11 mouse cellular contexts compared by ENCODE assay signal in the genomic region with DNA sequence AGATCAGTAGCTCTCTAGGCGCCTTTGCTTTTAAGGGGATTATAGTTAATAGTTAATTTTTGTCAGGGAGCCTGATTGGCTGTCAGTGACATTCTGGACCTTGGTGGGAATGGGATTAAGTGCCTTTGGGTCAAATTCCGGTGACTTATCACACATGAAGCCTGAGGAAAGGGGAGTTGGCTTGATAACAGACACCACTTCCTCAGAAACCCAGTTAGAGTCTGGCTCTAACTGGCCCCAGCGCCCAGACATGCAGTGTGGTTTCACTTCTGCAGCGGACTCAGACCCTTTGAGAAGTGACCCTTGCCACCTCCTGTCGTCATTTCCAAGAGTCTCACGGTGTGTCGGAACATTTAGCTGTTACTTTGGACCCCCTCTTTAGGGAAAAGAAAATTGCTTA. TPM values are rescaled to one million over a fixed set of nuclear protein-coding genes. Genes with fewer than 3 reads are reported as not detected.
DNase-seq lines count a peak whose midpoint lies in the region; ATAC-seq and TF ChIP-seq lines count a peak whose summit lies in the region.
"Had no signal": no experiment of that assay in that cellular context is flagged by ENCODE, and none has a peak within 500 bp of the region (broad histone marks: within the 10 kb centered on the region; RNA-seq: fewer than 3 reads in every experiment).

No protein-coding gene starts in this region.

- peaks cover 11 to 15% of the 10 kb centered on the region in 2 experiments for H3K4me1 ChIP-seq in MEL (ENCODE audit: control insufficient read depth in 1 of 2, insufficient read depth in 2 of 2, low read length in 2 of 2)
- peaks cover 20% of the 10 kb centered on the region for H3K4me1 ChIP-seq in liver, postnatal 0 days (ENCODE audit: insufficient read depth)
- H3K4me1 ChIP-seq: embryonic facial prominence, embryonic 13.5 days had no signal

- TF ChIP-seq EP300 in MEL (IDR thresholded peaks at IDR 0.05; ENCODE audit: low read depth in 1 of 2, low read length in 2 of 2), result peak; percentile 65 to 72
- no peak for TF ChIP-seq EP300 in liver, postnatal 0 days (IDR thresholded peaks at IDR 0.05; ENCODE audit: low read depth)

- intact Hi-C loops in gastrocnemius, adult 2 months (cut with DNase I), result loop anchor here (5.0 kb wide), 1 partner anchor 184 kb away; no protein-coding TSS in a partner anchor

- peaks cover 0 to 20% of the 10 kb centered on the region in 2 experiments; a peak in 2 of 4 replicates for H3K36me3 ChIP-seq in MEL (ENCODE audit: control insufficient read depth in 1 of 2, insufficient read depth in 2 of 2, low read length in 2 of 2)
- H3K36me3 ChIP-seq in liver, postnatal 0 days (replicated peaks; ENCODE audit: insufficient read depth, low read length), result peaks cover 40% of the 10 kb centered on the region

- WGBS in liver, postnatal 0 days (ENCODE audit: insufficient replicate concordance), result 12% methylated on average over 7 of the region's 7 CpGs

- ATAC-seq in liver, postnatal 0 days, result peak; percentile 59
- ATAC-seq: hindbrain, embryonic 16.5 days had no signal

- no peak for TF ChIP-seq RAD21 in MEL (IDR thresholded peaks at IDR 0.05; ENCODE audit: low read depth, low read length)

- H3K9me3 ChIP-seq in MEL (replicated peaks; ENCODE audit: insufficient read depth, low read length), result no peaks in the 10 kb centered on the region
- no peaks in the 10 kb centered on the region for H3K9me3 ChIP-seq in liver, postnatal 0 days (ENCODE audit: low read length)
- H3K9me3 ChIP-seq: embryonic facial prominence, embryonic 13.5 days had no signal

- TF ChIP-seq POLR2A in MEL (IDR thresholded peaks at IDR 0.05; ENCODE audit: control insufficient read depth in 1 of 2, insufficient read depth in 1 of 2, low read depth in 1 of 2, low read length in 2 of 2, poor library complexity in 1 of 2), result no peak; a peak in 1 of 4 replicates

- H3K79me2 ChIP-seq in MEL (ENCODE audit: control insufficient read depth, insufficient read depth, low read length, poor library complexity), result no peaks in the 10 kb centered on the region

- DNase-seq in gastrocnemius, adult 2 months, result no peak
- no peak for DNase-seq in gastrocnemius, adult 8-10 months (ENCODE audit: low spot score in 2 of 2)
- peak; percentile 60 for DNase-seq in MEL (ENCODE audit: low read depth, low spot score)
- peak; percentile 52 for DNase-seq in kidney, adult 18-20 months
- DNase-seq in liver, postnatal 0 days, result peak; percentile 48
- DNase-seq in cerebellum, adult 8-10 months, result no peak
- DNase-seq in layer of hippocampus, adult 2 months (ENCODE audit: low spot score in 2 of 2), result no peak
- no peak for DNase-seq in urinary bladder, postnatal 36 days (ENCODE audit: low spot score in 2 of 2)
- DNase-seq: right cerebral cortex, postnatal 25 days had no signal

- H3K4me2 ChIP-seq in liver, postnatal 0 days (ENCODE audit: low read depth, low read length), result peak overlapping the region; percentile 62
- H3K4me2 ChIP-seq: embryonic facial prominence, embryonic 13.5 days had no signal

- peak overlapping the region; percentile 13; the same call in 1 of the 2 replicates for H3K27ac ChIP-seq in gastrocnemius, adult 2 months
- peak overlapping the region; percentile 53 for H3K27ac ChIP-seq in MEL (ENCODE audit: control insufficient read depth, low read depth, low read length)
- peak overlapping the region; percentile 11; the same call in 1 of the 2 replicates for H3K27ac ChIP-seq in liver, postnatal 0 days (ENCODE audit: low read depth)
- no peak overlapping the region for H3K27ac ChIP-seq in layer of hippocampus, adult 2 months
- H3K27ac ChIP-seq: embryonic facial prominence, embryonic 13.5 days had no signal

- TF ChIP-seq CTCF in gastrocnemius, adult 2 months (IDR thresholded peaks at IDR 0.05), result no peak
- TF ChIP-seq CTCF in MEL (IDR thresholded peaks at IDR 0.05 in 2 of 3, conservative IDR thresholded peaks at IDR 0.05 in 1 of 3; ENCODE audit: control insufficient read depth in 1 of 3, insufficient read depth in 1 of 3, low read depth in 2 of 3, low read length in 3 of 3, poor library complexity in 1 of 3, severe bottlenecking in 1 of 3), result no peak
- TF ChIP-seq CTCF in liver, postnatal 0 days (IDR thresholded peaks at IDR 0.05; ENCODE audit: low read depth), result no peak
- TF ChIP-seq CTCF in layer of hippocampus, adult 2 months (conservative IDR thresholded peaks at IDR 0.05), result no peak

- no peak overlapping the region for H3K4me3 ChIP-seq in gastrocnemius, adult 2 months
- H3K4me3 ChIP-seq in MEL (ENCODE audit: control insufficient read depth in 1 of 2, insufficient read depth in 1 of 2, low read depth in 2 of 2, low read length in 2 of 2), result peak overlapping the region; percentile 51 to 59
- peak overlapping the region; percentile 25 for H3K4me3 ChIP-seq in liver, postnatal 0 days (ENCODE audit: low read depth, low read length)
- H3K4me3 ChIP-seq in layer of hippocampus, adult 2 months, result no peak overlapping the region
- H3K4me3 ChIP-seq: embryonic facial prominence, embryonic 13.5 days had no signal

- H3K27me3 ChIP-seq in MEL (ENCODE audit: control insufficient read depth in 1 of 2, insufficient read depth in 2 of 2, low read length in 2 of 2), result no peaks in the 10 kb centered on the region
- H3K27me3 ChIP-seq in liver, postnatal 0 days (ENCODE audit: insufficient read depth, low read length), result no peaks in the 10 kb centered on the region
- H3K27me3 ChIP-seq: embryonic facial prominence, embryonic 13.5 days had no signal

- peak overlapping the region; percentile 52 for H3K9ac ChIP-seq in MEL (ENCODE audit: control insufficient read depth, low read depth, low read length, poor library complexity, severe bottlenecking)
- peak overlapping the region; percentile 47; the same call in 1 of the 2 replicates for H3K9ac ChIP-seq in liver, postnatal 0 days (replicated peaks)
- H3K9ac ChIP-seq: embryonic facial prominence, embryonic 13.5 days had no signal

TF ChIP-seq in MEL, 35 proteins besides CTCF, POLR2A, EP300 and RAD21 (continues in another document):
- TF ChIP-seq NELFE (IDR thresholded peaks at IDR 0.05; ENCODE audit: low read depth, low read length), result peak; percentile 30
- TF ChIP-seq SIN3A (IDR thresholded peaks at IDR 0.05; ENCODE audit: low read length), result peak; percentile 33
- TF ChIP-seq TBP (IDR thresholded peaks at IDR 0.05; ENCODE audit: low read depth, low read length), result no peak
- TF ChIP-seq GABPA (IDR thresholded peaks at IDR 0.05; ENCODE audit: low read depth, low read length), result no peak
- peak; percentile 77 for TF ChIP-seq GATA1 (IDR thresholded peaks at IDR 0.05; ENCODE audit: low read depth, low read length)
- TF ChIP-seq MYB (IDR thresholded peaks at IDR 0.05; ENCODE audit: low read depth, low read length), result peak; percentile 48; the same call in 1 of the 2 replicates
- peak; percentile 42; the same call in 1 of the 2 replicates for TF ChIP-seq TCF12 (IDR thresholded peaks at IDR 0.05; ENCODE audit: low read depth, low read length)
- no peak for TF ChIP-seq HCFC1 (IDR thresholded peaks at IDR 0.05; ENCODE audit: low read depth, low read length)
- TF ChIP-seq RCOR1 (IDR thresholded peaks at IDR 0.05; ENCODE audit: low read depth, low read length), result peak; percentile 66
- TF ChIP-seq MXI1 (IDR thresholded peaks at IDR 0.05; ENCODE audit: low read depth, low read length), result peak; percentile 51
- TF ChIP-seq ETS1 (IDR thresholded peaks at IDR 0.05; ENCODE audit: low read depth, low read length), result peak; percentile 50; the same call in 1 of the 2 replicates
- no peak; the same call in 1 of the 2 replicates for TF ChIP-seq POLR2AphosphoS2 (IDR thresholded peaks at IDR 0.05; ENCODE audit: low read length)

RNA-seq across cellular contexts. Expression of gene Oard1, which starts 8.4 kb away (rescaled TPM):
- 10 to 100 TPM; 11.1 to 12.4 TPM for total RNA-seq in gastrocnemius, adult 2 months (2021)
- 10 to 100 TPM; 12.4 to 18.1 (median 16.4) TPM for total RNA-seq in gastrocnemius, adult 8-10 months (2022)
- 21.2 and 21.5 TPM in 2 replicates for total RNA-seq in MEL (2012; rRNA removed)
- 10 to 100 TPM in 1 of 2 experiments, not detected in 1; 24.4 TPM for polyA plus RNA-seq in MEL (2012; ENCODE audit: insufficient read depth in 1 of 2, insufficient read length in 2 of 2, low read depth in 1 of 2, low replicate concordance in 2 of 2, missing spikeins in 1 of 2)
- 29.7 and 30.1 TPM in 2 replicates for polyA plus RNA-seq in liver, postnatal 0 days (2015; fragmentation: Nextera tagmentation; extraction: Ambion mirVana)
- total RNA-seq in layer of hippocampus, adult 2 months (2021), result 10 to 100 TPM; 11.1 to 15.1 TPM

RNA-seq across cellular contexts. Expression of gene Nfya, which starts 8.5 kb away (rescaled TPM):
- total RNA-seq in gastrocnemius, adult 2 months (2021), result 1 to 10 TPM; 6.1 to 9.4 TPM
- 1 to 10 TPM; 2.8 to 6.3 (median 5.6) TPM for total RNA-seq in gastrocnemius, adult 8-10 months (2022)
- 48.1 and 56.9 TPM in 2 replicates for total RNA-seq in MEL (2012; rRNA removed)
- polyA plus RNA-seq in MEL (2012; ENCODE audit: insufficient read depth in 1 of 2, insufficient read length in 2 of 2, low read depth in 1 of 2, low replicate concordance in 2 of 2, missing spikeins in 1 of 2), result 10 to 100 TPM in 1 of 2 experiments, not detected in 1; 97.8 TPM
- 3.2 and 3.7 TPM in 2 replicates for polyA plus RNA-seq in liver, postnatal 0 days (2015; fragmentation: Nextera tagmentation; extraction: Ambion mirVana)
- total RNA-seq in layer of hippocampus, adult 2 months (2021), result 10 to 100 TPM; 21.4 to 26.7 TPM

RNA-seq across cellular contexts. Expression of gene Apobec2, which starts 14.6 kb away (rescaled TPM):
- total RNA-seq in gastrocnemius, adult 2 months (2021), result 100 to 1,000 TPM; 439 to 602 TPM
- total RNA-seq in gastrocnemius, adult 8-10 months (2022), result 100 to 1,000 TPM; 445 to 531 (median 476) TPM
- 0.19 and 0.23 TPM in 2 replicates for total RNA-seq in MEL (2012; rRNA removed)
- under 1 TPM in 1 of 2 experiments, not detected in 1; 0.42 TPM for polyA plus RNA-seq in MEL (2012; ENCODE audit: insufficient read depth in 1 of 2, insufficient read length in 2 of 2, low read depth in 1 of 2, low replicate concordance in 2 of 2, missing spikeins in 1 of 2)
- polyA plus RNA-seq in liver, postnatal 0 days (2015; fragmentation: Nextera tagmentation; extraction: Ambion mirVana), result 0.25 and 3.6 TPM in 2 replicates
- under 1 TPM in 1 of 2 experiments, not detected in 1; 0.33 TPM for total RNA-seq in layer of hippocampus, adult 2 months (2021)

RNA-seq across cellular contexts. Expression of gene Tspo2, which starts 33.1 kb away (rescaled TPM):
- not detected for total RNA-seq in gastrocnemius, adult 2 months (2021)
- not detected for total RNA-seq in gastrocnemius, adult 8-10 months (2022)
- 3.7 and 4.9 TPM in 2 replicates for total RNA-seq in MEL (2012; rRNA removed)
- polyA plus RNA-seq in MEL (2012; ENCODE audit: insufficient read depth in 1 of 2, insufficient read length in 2 of 2, low read depth in 1 of 2, low replicate concordance in 2 of 2, missing spikeins in 1 of 2), result 10 to 100 TPM in 1 of 2 experiments, not detected in 1; 14.6 TPM
- 61.1 and 65.2 TPM in 2 replicates for polyA plus RNA-seq in liver, postnatal 0 days (2015; fragmentation: Nextera tagmentation; extraction: Ambion mirVana)
- total RNA-seq in layer of hippocampus, adult 2 months (2021), result not detected

RNA-seq across cellular contexts. Expression of gene Unc5cl, which starts 36.5 kb away (rescaled TPM):
- total RNA-seq in gastrocnemius, adult 2 months (2021), result not detected
- not detected for total RNA-seq in gastrocnemius, adult 8-10 months (2022)
- total RNA-seq in MEL (2012; rRNA removed), result 3.8 and 4.7 TPM in 2 replicates
- 1 to 10 TPM in 1 of 2 experiments, not detected in 1; 7.7 TPM for polyA plus RNA-seq in MEL (2012; ENCODE audit: insufficient read depth in 1 of 2, insufficient read length in 2 of 2, low read depth in 1 of 2, low replicate concordance in 2 of 2, missing spikeins in 1 of 2)
- polyA plus RNA-seq in liver, postnatal 0 days (2015; fragmentation: Nextera tagmentation; extraction: Ambion mirVana), result 0.68 and 0.92 TPM in 2 replicates
- under 1 TPM; 0.37 to 0.92 TPM for total RNA-seq in layer of hippocampus, adult 2 months (2021)

Comparison
In these comparisons a context has a peak if more than half of its experiments do, and no peak if none do; other contexts are left out.
1. DNase-seq: peak in MEL (single experiment), kidney, adult 18-20 months (single experiment) and liver, postnatal 0 days (single experiment); none in gastrocnemius, adult 2 months (single experiment), gastrocnemius, adult 8-10 months (0 of 2), cerebellum, adult 8-10 months (single experiment), layer of hippocampus, adult 2 months (0 of 2) and urinary bladder, postnatal 36 days (0 of 2).
2. H3K4me3 ChIP-seq: peak in MEL (2 of 2) and liver, postnatal 0 days (single experiment); none in gastrocnemius, adult 2 months (single experiment) and layer of hippocampus, adult 2 months (single experiment).
3. RNA of gene Apobec2, which starts 14.6 kb away (total RNA-seq): 439 to 602 TPM in gastrocnemius, adult 2 months and 445 to 531 TPM in gastrocnemius, adult 8-10 months; 0.33 TPM in layer of hippocampus, adult 2 months and 0.19 to 0.23 TPM in MEL; every median in the first group is over 100 times any median in the second.